Mouse (Mus musculus) splenic B cell, adult 2 months (primary cell): ENCODE data around the gene Galnt7.
A peak's percentile ranks its signal among the peaks of the same experiment; 100 is the strongest.

ENCODE experiments used
- DNase-seq: peaks from one replicate; pipeline ENCODE4 v3.0.0-alpha.2; 2011; ENCODE audit warnings: low read depth, low spot score
- H3K27me3 ChIP-seq: 2 replicates; pipeline ENCODE4 v1.6.1; 2012; ENCODE audit warnings: mild to moderate bottlenecking, low read length, moderate library complexity, mixed read lengths; ENCODE audit not compliant: control insufficient read depth, poor library complexity, insufficient read depth, severe bottlenecking
- H3K36me3 ChIP-seq: 2 replicates; pipeline ENCODE4 v1.6.1; 2012; ENCODE audit warnings: mild to moderate bottlenecking, low read length, moderate library complexity, mixed read lengths; ENCODE audit not compliant: control insufficient read depth, poor library complexity, insufficient read depth, severe bottlenecking

Gene Galnt7

GRCm38 (mm10) chr8:57652456-57653055 is at the start of gene Galnt7:
Galnt7 (minus strand) TSS chr8:57653032.
- peak; percentile 65 for DNase-seq
- Histone ChIP-seq H3K36me3 (no peaks in the 10 kb centered on the region), H3K27me3 (no peaks in the 10 kb centered on the region)

- no peaks in the 10 kb centered on the region for H3K27me3 ChIP-seq
- no peak for DNase-seq
Observed at GRCm38 (mm10) chr8:57688633-57689032, 35.8 kb upstream of the Galnt7 start.

GRCm38 (mm10) chr8:57685803-57686202 is 33.0 kb upstream of the Galnt7 start:
- DNase-seq: no peak
- Histone ChIP-seq H3K27me3 (no peaks in the 10 kb centered on the region), H3K36me3 (no peaks in the 10 kb centered on the region)

More at GRCm38 (mm10) chr8:57688633-57689032, 35.8 kb upstream of the Galnt7 start:
- no peaks in the 10 kb centered on the region for H3K36me3 ChIP-seq

- DNase-seq: no peak
- no peaks in the 10 kb centered on the region for H3K27me3 ChIP-seq
- H3K36me3 ChIP-seq: no peaks in the 10 kb centered on the region
Observed at GRCm38 (mm10) chr8:57680044-57680443, 27.2 kb upstream of the Galnt7 start.

GRCm38 (mm10) chr8:57664121-57664520 is 11.3 kb upstream of the Galnt7 start:
- DNase-seq: no peak
- no peaks in the 10 kb centered on the region for H3K36me3 ChIP-seq
- no peaks in the 10 kb centered on the region for H3K27me3 ChIP-seq

- Histone ChIP-seq H3K27me3 (no peaks in the 10 kb centered on the region), H3K36me3 (no peaks in the 10 kb centered on the region)
- DNase-seq: no peak
Observed at GRCm38 (mm10) chr8:57660019-57660418, 7.2 kb upstream of the Galnt7 start.

- Histone ChIP-seq H3K36me3 (no peaks in the 10 kb centered on the region), H3K27me3 (no peaks in the 10 kb centered on the region)
- no peak for DNase-seq
Observed at GRCm38 (mm10) chr8:57656446-57656845, 3.6 kb upstream of the Galnt7 start.

GRCm38 (mm10) chr8:57654146-57654545 is 1.3 kb upstream of the Galnt7 start:
- peak; percentile 18 for DNase-seq
- no peaks in the 10 kb centered on the region for H3K27me3 ChIP-seq
- no peaks in the 10 kb centered on the region for H3K36me3 ChIP-seq

- no peak for DNase-seq
- Histone ChIP-seq H3K27me3 (no peaks in the 10 kb centered on the region), H3K36me3 (no peaks in the 10 kb centered on the region)
Observed at GRCm38 (mm10) chr8:57653768-57654125, 915 bp upstream of the Galnt7 start.

GRCm38 (mm10) chr8:57653056-57653767 is 380 bp upstream of the Galnt7 start:
- DNase-seq: peak; percentile 44
- Histone ChIP-seq H3K27me3 (no peaks in the 10 kb centered on the region), H3K36me3 (no peaks in the 10 kb centered on the region)

GRCm38 (mm10) chr8:57651689-57652455 is 960 bp downstream of the Galnt7 start:
- no peaks in the 10 kb centered on the region for H3K36me3 ChIP-seq
- peak; percentile 55 for DNase-seq
- H3K27me3 ChIP-seq: no peaks in the 10 kb centered on the region

- no peaks in the 10 kb centered on the region for H3K36me3 ChIP-seq
- no peak for DNase-seq
- H3K27me3 ChIP-seq: no peaks in the 10 kb centered on the region
Observed at GRCm38 (mm10) chr8:57651357-57651688, 1.5 kb downstream of the Galnt7 start.

- no peaks in the 10 kb centered on the region for H3K27me3 ChIP-seq
- DNase-seq: no peak
- H3K36me3 ChIP-seq: no peaks in the 10 kb centered on the region
Observed at GRCm38 (mm10) chr8:57650216-57650615, 2.6 kb downstream of the Galnt7 start.

- Histone ChIP-seq H3K27me3 (no peaks in the 10 kb centered on the region), H3K36me3 (no peaks in the 10 kb centered on the region)
- DNase-seq: no peak
Observed at GRCm38 (mm10) chr8:57647566-57647965, 5.3 kb downstream of the Galnt7 start.

GRCm38 (mm10) chr8:57644281-57644680 is 8.6 kb downstream of the Galnt7 start:
- no peaks in the 10 kb centered on the region for H3K36me3 ChIP-seq
- no peak for DNase-seq
- no peaks in the 10 kb centered on the region for H3K27me3 ChIP-seq
